Mouse (Mus musculus) intestine, postnatal 0 days (tissue): Measurements from ENCODE around the gene Nfkbid. TPM values are rescaled to one million over a fixed set of nuclear protein-coding genes. Genes with fewer than 3 reads are reported as not detected.

Source experiments
- ATAC-seq: fragments of 200-750 bp; cut with Nextera tagmentation; 2 replicates; pipeline ENCODE4 v1.8.0; 2017; ENCODE audit warnings: mild to moderate bottlenecking, moderate TSS enrichment, moderate library complexity
- H3K27ac ChIP-seq: fragments of 300-500 bp; sonication (generic); 2 replicates; pipeline ENCODE4 v1.5.1; 2014; ENCODE audit warnings: mild to moderate bottlenecking, low read depth, low read length, moderate library complexity
- H3K27me3 ChIP-seq: fragments of 300-500 bp; sonication (generic); replicated peaks from 2 replicates; pipeline ENCODE4 v1.6.1; 2014; ENCODE audit warnings: low read length, mixed read lengths; ENCODE audit not compliant: control insufficient read depth, insufficient read depth
- H3K36me3 ChIP-seq: fragments of 300-500 bp; sonication (generic); 2 replicates; pipeline ENCODE4 v1.6.1; 2014; ENCODE audit warnings: mild to moderate bottlenecking, moderate library complexity; ENCODE audit not compliant: control insufficient read depth, insufficient read depth
- H3K4me1 ChIP-seq: fragments of 300-500 bp; sonication (generic); replicated peaks from 2 replicates; pipeline ENCODE4 v1.6.1; 2014; ENCODE audit warnings: antibody characterized with exemption, low read length, mixed read lengths; ENCODE audit not compliant: control insufficient read depth, insufficient read depth
- H3K4me2 ChIP-seq: fragments of 300-500 bp; sonication (generic); replicated peaks from 2 replicates; pipeline ENCODE4 v1.6.1; 2014; ENCODE audit warnings: low read depth, mild to moderate bottlenecking, moderate library complexity
- H3K4me3 ChIP-seq: fragments of 300-500 bp; sonication (generic); 2 replicates; pipeline ENCODE4 v1.5.1; 2014; ENCODE audit warnings: low read depth, low read length
- H3K9ac ChIP-seq: fragments of 300-500 bp; sonication (generic); 2 replicates; pipeline ENCODE4 v1.6.1; 2014; ENCODE audit warnings: mild to moderate bottlenecking, low read depth, low read length
- H3K9me3 ChIP-seq: fragments of 300-500 bp; sonication (generic); 2 replicates; pipeline ENCODE4 v1.6.1; 2016; ENCODE audit warnings: mixed run types; ENCODE audit not compliant: control insufficient read depth
- CTCF ChIP-seq: sonication (generic); IDR thresholded peaks from 2 replicates; pipeline ENCODE4 v1.5.1; 2016; ENCODE audit warnings: low read depth, mild to moderate bottlenecking, control low read depth, antibody characterized with exemption, moderate library complexity
- WGBS: fragments of 180-500 bp; shearing (Covaris S2); extraction: QIAGEN DNeasy Blood & Tissue Kit; methylation state at CpG from one replicate; pipeline ENCODE4 v1.1.7; 2014; 5-methylcytosine and 5-hydroxymethylcytosine counted together
- polyA plus RNA-seq: library from polyadenylated mRNA; unstranded; fragments of >200 nt; fragmentation: Nextera tagmentation; extraction: Ambion mirVana; gene quantifications from 2 replicates; pipeline ENCODE4 v1.2.1, GENCODE M21; 2015

Nfkbid gene
- polyA plus RNA-seq, 1 experiment from 2014 or later: 1.3 TPM

DNA sequence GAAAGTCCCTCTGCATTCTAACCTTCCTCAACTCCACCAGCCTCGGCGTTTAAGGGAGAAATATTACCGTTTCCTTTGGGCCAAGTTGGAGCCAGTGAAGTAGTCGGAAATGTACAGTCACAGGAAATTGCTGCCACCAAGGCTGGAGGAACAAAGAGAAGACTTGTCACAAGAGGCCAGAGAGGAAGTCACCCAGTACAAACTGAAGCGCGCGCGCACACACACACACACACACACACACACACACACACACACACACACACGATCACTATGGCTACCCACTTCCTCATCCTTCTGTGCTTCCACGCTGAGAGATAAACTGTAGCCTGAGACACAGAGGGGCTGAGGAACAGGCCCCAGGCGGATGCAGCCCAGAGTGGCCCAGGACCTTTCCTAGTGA is 27.2 kb upstream of the Nfkbid start:
- Histone ChIP-seq H3K9me3 (no peaks in the 10 kb centered on the region), H3K4me1 (no peaks in the 10 kb centered on the region), H3K27me3 (no peaks in the 10 kb centered on the region), H3K4me3 (no peak overlapping the region), H3K9ac (no peak overlapping the region), H3K4me2 (no peak overlapping the region), H3K36me3 (no peaks in the 10 kb centered on the region), H3K27ac (no peak overlapping the region)
- TF ChIP-seq CTCF: no peak
- 61% methylated on average over 10 of the region's 11 CpGs for WGBS
- ATAC-seq: no peak

DNA sequence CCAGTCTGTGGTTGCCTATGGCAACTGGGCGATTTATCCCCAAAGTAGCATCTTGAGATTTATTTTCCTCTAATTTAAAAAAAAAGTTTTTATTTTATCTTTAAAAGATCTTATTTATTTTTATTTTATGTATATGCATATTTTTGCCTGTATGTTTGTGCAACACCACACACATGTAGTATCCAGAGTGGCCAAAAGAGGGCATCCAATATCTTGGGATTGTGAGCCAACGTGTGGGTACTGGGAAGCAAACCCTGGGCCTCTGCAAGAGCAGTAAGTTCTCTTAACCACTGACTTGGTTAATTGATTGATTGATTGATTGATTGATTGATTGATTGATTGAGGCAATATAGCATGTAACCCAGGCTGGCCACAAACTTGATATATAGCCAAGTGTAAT is 26.7 kb upstream of the Nfkbid start:
- peak; percentile 36 for TF ChIP-seq CTCF
- Histone ChIP-seq H3K9ac (no peak overlapping the region), H3K4me2 (no peak overlapping the region), H3K27me3 (no peaks in the 10 kb centered on the region), H3K9me3 (no peaks in the 10 kb centered on the region), H3K27ac (no peak overlapping the region), H3K36me3 (no peaks in the 10 kb centered on the region), H3K4me1 (no peaks in the 10 kb centered on the region), H3K4me3 (no peak overlapping the region)
- WGBS: 34% methylated on average over 2 of the region's 2 CpGs
- ATAC-seq: no peak

DNA sequence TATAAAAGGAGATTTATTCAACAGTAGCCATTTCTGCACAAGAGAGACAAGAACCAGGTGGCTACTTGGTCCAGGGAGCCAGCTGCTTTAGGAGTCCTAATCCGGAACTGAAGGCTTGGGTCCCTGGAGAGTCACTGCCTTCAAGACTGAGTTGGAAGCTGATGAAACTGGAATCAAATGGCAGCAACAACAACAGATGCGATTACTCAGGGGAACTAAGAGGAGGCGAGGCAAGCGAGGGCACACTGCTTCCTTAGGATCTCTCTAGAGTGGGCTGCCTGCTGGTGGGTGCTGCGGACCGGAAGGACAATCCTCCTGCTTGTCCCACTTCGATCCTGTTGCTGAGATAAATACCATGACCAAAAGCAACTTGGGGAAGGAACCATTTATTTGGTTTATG is 21.9 kb upstream of the Nfkbid start:
- WGBS: 55% methylated on average over 7 of the region's 7 CpGs
- Histone ChIP-seq H3K27me3 (no peaks in the 10 kb centered on the region), H3K36me3 (no peaks in the 10 kb centered on the region), H3K4me1 (no peaks in the 10 kb centered on the region), H3K9me3 (no peaks in the 10 kb centered on the region), H3K9ac (no peak overlapping the region), H3K4me3 (no peak overlapping the region), H3K4me2 (no peak overlapping the region), H3K27ac (no peak overlapping the region)
- no peak for TF ChIP-seq CTCF
- no peak for ATAC-seq

DNA sequence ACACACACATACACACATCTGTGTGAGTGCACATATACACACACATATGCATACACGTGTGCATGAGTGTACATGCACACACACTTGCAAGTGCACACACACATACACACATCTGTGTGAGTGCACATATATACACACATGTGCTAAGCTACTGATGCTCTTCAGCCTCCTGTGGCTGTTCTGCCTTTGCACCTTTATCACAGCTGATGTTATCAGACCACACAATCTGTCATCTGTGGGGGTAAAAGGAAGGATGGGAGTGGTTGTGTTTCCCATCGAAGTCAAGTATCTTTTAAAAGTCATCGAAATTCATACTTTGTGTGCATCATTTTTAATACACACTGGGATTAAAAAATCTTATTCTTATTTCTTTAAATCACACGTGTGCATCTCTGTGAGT is 19.2 kb upstream of the Nfkbid start:
- no peak for TF ChIP-seq CTCF
- WGBS: 73% methylated on average over 4 of the region's 4 CpGs
- Histone ChIP-seq H3K36me3 (no peaks in the 10 kb centered on the region), H3K9me3 (no peaks in the 10 kb centered on the region), H3K9ac (no peak overlapping the region), H3K27me3 (no peaks in the 10 kb centered on the region), H3K27ac (no peak overlapping the region), H3K4me2 (no peak overlapping the region), H3K4me1 (no peaks in the 10 kb centered on the region), H3K4me3 (no peak overlapping the region)
- ATAC-seq: no peak

DNA sequence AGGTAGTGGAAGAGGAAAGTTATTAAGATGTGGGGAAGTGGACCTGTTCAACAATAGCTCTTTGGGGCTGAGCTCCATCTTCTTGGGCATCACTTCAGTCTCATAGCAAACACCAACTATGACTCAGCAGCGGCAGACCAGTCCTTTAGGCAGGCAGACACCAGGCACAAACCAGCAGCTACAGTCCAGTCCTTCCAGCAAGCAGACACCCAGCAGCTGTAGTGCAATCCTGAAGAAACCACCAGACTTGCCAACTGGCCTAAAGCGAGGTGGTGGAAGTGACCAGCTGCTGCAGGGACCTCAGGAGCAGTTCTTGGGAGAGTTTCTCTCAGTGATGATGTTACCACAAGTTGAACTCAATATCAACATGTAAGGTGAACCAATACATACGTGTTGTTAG is 12.9 kb upstream of the Nfkbid start:
- no peak for ATAC-seq
- no peaks in the 10 kb centered on the region for H3K27me3 ChIP-seq
- 86% methylated on average over 3 of the region's 3 CpGs for WGBS

DNA sequence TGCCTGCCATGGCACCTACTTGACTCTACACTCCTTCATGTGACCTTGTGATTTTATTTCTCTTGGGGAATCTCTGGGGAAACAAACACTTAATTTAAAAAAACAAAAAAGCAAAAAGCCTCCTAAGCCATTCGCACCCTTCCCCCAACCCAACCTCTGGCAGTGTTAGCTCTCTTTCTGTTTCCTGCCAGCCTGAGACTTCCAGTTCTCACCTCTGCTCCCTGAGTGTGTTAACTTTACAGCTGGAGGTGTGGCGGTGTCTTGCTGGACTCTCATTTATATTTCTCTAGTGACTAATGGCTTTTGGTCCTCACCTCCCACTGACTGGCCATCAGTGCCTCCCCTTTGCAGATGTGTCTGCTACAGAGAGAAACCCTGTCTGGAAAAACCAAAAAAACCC is 11.7 kb upstream of the Nfkbid start:
- ATAC-seq: no peak
- Histone ChIP-seq H3K36me3 (no peaks in the 10 kb centered on the region), H3K4me2 (no peak overlapping the region), H3K9me3 (no peaks in the 10 kb centered on the region), H3K4me3 (no peak overlapping the region), H3K27me3 (no peaks in the 10 kb centered on the region), H3K27ac (no peak overlapping the region), H3K9ac (no peak overlapping the region), H3K4me1 (no peaks in the 10 kb centered on the region)
- no peak for TF ChIP-seq CTCF
- 37% methylated on average over 2 of the region's 2 CpGs for WGBS

More for the DNA sequence above, 12.9 kb upstream of the Nfkbid start:
- no peaks in the 10 kb centered on the region for H3K4me1 ChIP-seq
- H3K27ac ChIP-seq: no peak overlapping the region
- H3K4me3 ChIP-seq: no peak overlapping the region
- no peaks in the 10 kb centered on the region for H3K36me3 ChIP-seq
- H3K9me3 ChIP-seq: no peaks in the 10 kb centered on the region
- no peak overlapping the region for H3K4me2 ChIP-seq
- H3K9ac ChIP-seq: no peak overlapping the region
- no peak for TF ChIP-seq CTCF

DNA sequence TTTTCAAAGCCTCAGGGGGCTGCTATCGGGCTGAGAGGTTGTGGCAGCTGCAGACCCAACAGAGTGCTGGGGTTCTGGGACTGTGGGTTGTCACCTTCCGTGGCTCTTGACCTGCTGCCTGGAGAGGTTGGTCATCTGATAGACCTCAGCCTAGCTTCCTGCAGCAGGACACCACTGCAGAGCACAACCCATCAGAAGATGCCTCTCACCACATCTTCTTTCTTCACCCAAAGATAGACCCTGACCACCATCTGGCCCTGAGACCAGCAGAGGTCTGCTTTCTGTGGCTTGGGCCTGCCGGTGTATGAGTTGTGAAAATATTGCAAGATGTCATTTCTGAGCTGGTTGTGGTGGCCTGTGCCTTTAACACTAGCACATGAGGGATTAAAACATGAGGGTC is 10.5 kb upstream of the Nfkbid start:
- Histone ChIP-seq H3K4me1 (no peaks in the 10 kb centered on the region), H3K9me3 (no peaks in the 10 kb centered on the region), H3K4me2 (no peak overlapping the region), H3K27ac (no peak overlapping the region), H3K9ac (no peak overlapping the region), H3K36me3 (no peaks in the 10 kb centered on the region), H3K27me3 (no peaks in the 10 kb centered on the region), H3K4me3 (no peak overlapping the region)
- no peak for TF ChIP-seq CTCF
- 83% methylated on average over 3 of the region's 3 CpGs for WGBS
- no peak for ATAC-seq
